Mouse (Mus musculus): ENCODE results near the gene Daam1. TPM values are rescaled to one million over a fixed set of nuclear protein-coding genes. Genes with fewer than 3 reads are reported as not detected.

The Daam1 gene
- polyA plus RNA-seq, 1 experiment from 2014 or later = 55.2 TPM

DNA sequence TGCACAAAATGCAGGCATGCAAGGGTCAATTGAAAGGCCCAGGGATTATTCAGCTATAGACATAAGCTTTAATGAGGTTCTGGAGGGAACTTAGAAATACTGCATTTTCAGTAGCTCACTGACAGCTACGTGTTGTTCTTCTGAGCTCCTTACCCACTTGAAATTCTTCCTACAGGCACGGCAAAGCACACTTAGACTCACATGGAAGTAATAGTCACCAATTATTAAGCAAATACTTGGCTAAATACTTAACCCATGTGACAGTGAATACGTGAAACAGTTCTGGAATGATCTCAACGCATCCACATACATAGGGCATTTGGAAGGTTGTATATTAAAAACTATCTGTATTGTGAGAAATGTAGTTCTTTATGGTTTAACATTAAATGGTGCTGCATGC is 50.6 kb downstream of the Daam1 start:
- WGBS = 84% methylated on average over 4 of the region's 4 CpGs
- ATAC-seq (ENCODE audit: low read depth) = no peak

DNA sequence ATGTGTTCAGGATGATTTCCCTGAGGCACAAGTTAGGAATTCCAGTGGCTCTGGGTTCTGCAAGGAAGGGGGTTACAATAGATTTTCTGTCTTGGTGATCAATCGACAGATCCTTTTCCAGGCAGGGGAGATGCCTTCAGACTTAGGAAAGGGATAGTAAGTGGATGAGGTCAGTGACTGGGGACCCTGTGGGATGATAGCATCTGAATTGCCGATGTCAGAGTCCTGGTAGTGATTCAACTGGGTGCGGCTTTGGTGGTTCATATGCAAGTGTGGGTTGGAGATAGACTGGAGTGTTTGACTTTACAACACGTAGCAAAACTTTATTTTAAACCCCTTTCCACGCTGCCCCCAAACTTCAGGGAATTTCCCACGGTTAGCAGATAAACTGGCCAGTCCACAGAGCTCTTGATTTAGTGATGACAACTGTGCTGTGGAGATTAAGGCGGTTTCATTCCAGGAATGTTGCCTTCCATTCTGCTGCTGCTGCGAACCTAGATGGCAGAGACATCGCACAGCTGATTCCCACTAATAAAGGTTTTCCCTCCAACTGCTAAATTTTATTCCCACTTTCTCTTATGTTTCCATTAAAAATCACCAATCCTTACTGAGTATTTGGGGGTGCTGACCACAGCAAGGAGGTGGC is 52.3 kb downstream of the Daam1 start:
- Histone ChIP-seq H3K36me3 (ENCODE audit: control insufficient read depth, insufficient read depth, low read length) (no peaks in the 10 kb centered on the region), H3K4me1 (ENCODE audit: control insufficient read depth, insufficient read depth, low read length) (peaks cover 4% of the 10 kb centered on the region; the same call in 1 of the 2 replicates), H3K4me2 (ENCODE audit: low read depth, low read length) (no peak overlapping the region), H3K4me3 (ENCODE audit: low read depth, low read length) (no peak overlapping the region), H3K27ac (ENCODE audit: low read depth, low read length) (no peak overlapping the region), H3K9ac (replicated peaks; ENCODE audit: low read depth, low read length) (no peak overlapping the region), H3K9me3 (ENCODE audit: control insufficient read depth, low read length) (no peaks in the 10 kb centered on the region), H3K27me3 (ENCODE audit: control insufficient read depth, insufficient read depth, low read length) (no peaks in the 10 kb centered on the region)
- WGBS = 68% methylated on average over 9 of the region's 9 CpGs
- ATAC-seq (ENCODE audit: low read depth) = no peak

More for the DNA sequence above, 50.6 kb downstream of the Daam1 start:
- Histone ChIP-seq H3K4me3 (ENCODE audit: low read depth, low read length) (no peak overlapping the region), H3K27ac (ENCODE audit: low read depth, low read length) (no peak overlapping the region), H3K9ac (replicated peaks; ENCODE audit: low read depth, low read length) (no peak overlapping the region), H3K27me3 (ENCODE audit: control insufficient read depth, insufficient read depth, low read length) (no peaks in the 10 kb centered on the region), H3K36me3 (ENCODE audit: control insufficient read depth, insufficient read depth, low read length) (no peaks in the 10 kb centered on the region), H3K4me1 (ENCODE audit: control insufficient read depth, insufficient read depth, low read length) (peaks cover 12% of the 10 kb centered on the region), H3K4me2 (ENCODE audit: low read depth, low read length) (no peak overlapping the region), H3K9me3 (ENCODE audit: control insufficient read depth, low read length) (no peaks in the 10 kb centered on the region)

DNA sequence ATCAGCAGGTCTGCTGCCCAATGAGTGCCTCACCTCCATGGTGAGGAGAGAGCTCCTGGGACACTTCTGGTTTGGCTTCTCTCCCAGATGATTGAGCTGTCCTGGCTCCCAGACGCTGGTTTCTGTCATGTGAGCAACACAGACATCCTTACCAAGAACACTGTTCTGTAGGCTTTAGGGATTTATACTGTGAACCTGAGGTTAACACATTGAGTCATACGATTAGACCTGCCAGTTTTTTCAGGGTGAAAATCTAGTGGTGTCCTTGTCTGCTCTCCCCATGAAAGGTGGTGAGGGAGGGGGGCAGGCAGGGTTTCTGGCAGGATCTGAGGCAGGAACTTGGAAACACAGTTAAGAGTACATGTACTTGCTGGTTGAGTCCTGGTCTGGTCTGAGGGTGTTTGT is 54.3 kb downstream of the Daam1 start:
- 74% methylated on average over 2 of the region's 2 CpGs for WGBS
- no peak overlapping the region for H3K27ac ChIP-seq (ENCODE audit: low read depth, low read length)
- H3K9ac ChIP-seq (replicated peaks; ENCODE audit: low read depth, low read length) = no peak overlapping the region
- H3K4me2 ChIP-seq (ENCODE audit: low read depth, low read length) = no peak overlapping the region
- no peaks in the 10 kb centered on the region for H3K27me3 ChIP-seq (ENCODE audit: control insufficient read depth, insufficient read depth, low read length)
- no peaks in the 10 kb centered on the region for H3K9me3 ChIP-seq (ENCODE audit: control insufficient read depth, low read length)
- peaks cover 4% of the 10 kb centered on the region; the same call in 1 of the 2 replicates for H3K4me1 ChIP-seq (ENCODE audit: control insufficient read depth, insufficient read depth, low read length)
- H3K36me3 ChIP-seq (ENCODE audit: control insufficient read depth, insufficient read depth, low read length) = no peaks in the 10 kb centered on the region
- no peak for ATAC-seq (ENCODE audit: low read depth)
- H3K4me3 ChIP-seq (ENCODE audit: low read depth, low read length) = no peak overlapping the region

DNA sequence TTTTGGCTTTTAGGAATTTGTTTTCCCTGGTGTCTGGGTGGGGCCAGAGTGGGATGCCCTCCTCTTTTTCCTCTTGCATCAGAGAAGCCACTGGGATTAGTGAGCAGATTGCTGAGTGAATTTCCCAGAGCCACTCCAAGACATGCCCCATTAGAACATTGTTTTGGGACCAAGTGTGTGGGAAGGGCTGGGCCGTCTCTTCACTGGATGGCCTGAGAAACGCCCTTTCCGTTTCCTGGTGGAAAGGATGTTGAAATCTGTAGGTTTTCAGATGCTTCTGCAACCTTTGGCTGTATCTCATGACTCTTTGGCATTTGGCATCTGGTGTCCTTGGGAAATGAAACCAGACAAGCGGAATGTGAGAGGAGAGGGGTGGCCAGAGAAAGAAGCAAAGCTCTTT is 54.8 kb downstream of the Daam1 start:
- Histone ChIP-seq H3K4me1 (ENCODE audit: control insufficient read depth, insufficient read depth, low read length) (peaks cover 4% of the 10 kb centered on the region; the same call in 1 of the 2 replicates), H3K4me2 (ENCODE audit: low read depth, low read length) (no peak overlapping the region), H3K4me3 (ENCODE audit: low read depth, low read length) (no peak overlapping the region), H3K27me3 (ENCODE audit: control insufficient read depth, insufficient read depth, low read length) (no peaks in the 10 kb centered on the region), H3K9ac (replicated peaks; ENCODE audit: low read depth, low read length) (no peak overlapping the region), H3K9me3 (ENCODE audit: control insufficient read depth, low read length) (no peaks in the 10 kb centered on the region), H3K36me3 (ENCODE audit: control insufficient read depth, insufficient read depth, low read length) (no peaks in the 10 kb centered on the region), H3K27ac (ENCODE audit: low read depth, low read length) (no peak overlapping the region)
- no peak for ATAC-seq (ENCODE audit: low read depth)
- 84% methylated on average over 4 of the region's 4 CpGs for WGBS

DNA sequence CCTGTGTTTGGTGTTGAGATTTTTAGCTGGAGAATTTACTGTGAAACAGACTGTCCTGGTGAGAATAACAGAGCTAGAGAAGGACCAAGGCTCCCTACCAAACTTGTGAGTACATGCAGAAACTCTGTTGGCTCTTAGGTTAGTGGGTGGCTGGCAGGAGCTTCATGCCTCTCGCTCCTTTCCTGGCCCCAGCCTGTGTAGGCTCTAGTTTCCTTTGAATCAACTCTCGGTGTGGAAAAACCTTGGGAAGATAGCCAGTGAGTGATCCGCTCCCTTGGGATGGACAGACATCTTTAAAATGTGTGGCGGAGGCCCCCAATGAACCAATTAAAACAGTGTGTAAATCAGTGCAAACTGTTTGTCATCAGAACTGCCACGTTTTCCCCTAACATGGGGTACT is 55.5 kb downstream of the Daam1 start:
- Histone ChIP-seq H3K9me3 (ENCODE audit: control insufficient read depth, low read length) (no peaks in the 10 kb centered on the region), H3K4me2 (ENCODE audit: low read depth, low read length) (no peak overlapping the region), H3K4me1 (ENCODE audit: control insufficient read depth, insufficient read depth, low read length) (peaks cover 6% of the 10 kb centered on the region), H3K9ac (replicated peaks; ENCODE audit: low read depth, low read length) (no peak overlapping the region), H3K36me3 (ENCODE audit: control insufficient read depth, insufficient read depth, low read length) (no peaks in the 10 kb centered on the region), H3K4me3 (ENCODE audit: low read depth, low read length) (no peak overlapping the region), H3K27ac (ENCODE audit: low read depth, low read length) (no peak overlapping the region), H3K27me3 (ENCODE audit: control insufficient read depth, insufficient read depth, low read length) (no peaks in the 10 kb centered on the region)
- no peak for ATAC-seq (ENCODE audit: low read depth)
- WGBS = 56% methylated on average over 5 of the region's 5 CpGs

DNA sequence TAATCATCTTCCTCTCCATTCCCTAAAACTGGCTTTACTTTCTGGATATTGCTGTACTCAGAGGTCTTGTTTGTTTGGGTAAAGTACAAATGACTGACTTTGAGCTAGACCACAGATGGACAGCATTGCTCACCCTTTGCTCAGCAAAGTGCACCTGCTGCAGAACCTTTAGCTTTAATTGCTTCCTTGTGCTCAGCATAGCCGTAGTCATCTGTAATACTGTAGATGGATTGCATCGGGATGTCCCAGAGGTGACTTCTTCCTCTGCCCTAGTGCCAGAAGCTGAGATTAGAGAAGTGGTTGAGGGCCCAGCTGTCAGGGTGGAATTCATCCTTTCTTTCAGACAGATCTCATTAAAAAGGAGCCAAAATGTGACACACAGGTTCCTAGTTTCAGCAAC is 56.1 kb downstream of the Daam1 start:
- no peak for ATAC-seq (ENCODE audit: low read depth)
- WGBS = 40% methylated on average over 2 of the region's 2 CpGs

DNA sequence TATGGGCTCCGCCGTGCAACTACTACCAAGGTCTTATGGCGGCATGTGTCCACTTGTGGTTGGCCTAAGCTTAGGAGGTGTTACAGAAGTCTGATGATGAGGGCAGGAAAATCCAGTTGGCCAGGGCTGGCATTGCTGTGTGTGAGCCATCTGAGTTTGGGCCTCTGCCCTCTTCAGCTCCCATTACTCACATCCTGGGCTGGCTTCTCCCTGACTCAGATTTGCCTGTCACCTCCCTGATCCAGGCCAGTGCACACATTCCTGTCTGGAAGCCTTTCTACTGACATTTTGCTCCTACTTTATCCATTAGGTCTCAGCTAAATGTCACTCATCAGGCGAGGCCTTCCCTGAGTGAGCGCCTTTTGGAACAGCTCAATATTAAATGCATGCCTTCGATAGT is 57.5 kb downstream of the Daam1 start:
- Histone ChIP-seq H3K36me3 (ENCODE audit: control insufficient read depth, insufficient read depth, low read length) (no peaks in the 10 kb centered on the region), H3K27ac (ENCODE audit: low read depth, low read length) (no peak overlapping the region), H3K27me3 (ENCODE audit: control insufficient read depth, insufficient read depth, low read length) (no peaks in the 10 kb centered on the region), H3K4me1 (ENCODE audit: control insufficient read depth, insufficient read depth, low read length) (peaks cover 14% of the 10 kb centered on the region), H3K4me3 (ENCODE audit: low read depth, low read length) (no peak overlapping the region), H3K4me2 (ENCODE audit: low read depth, low read length) (no peak overlapping the region), H3K9me3 (ENCODE audit: control insufficient read depth, low read length) (no peaks in the 10 kb centered on the region), H3K9ac (replicated peaks; ENCODE audit: low read depth, low read length) (no peak overlapping the region)
- 91% methylated on average over 6 of the region's 6 CpGs for WGBS
- ATAC-seq (ENCODE audit: low read depth) = no peak

More for the DNA sequence above, 56.1 kb downstream of the Daam1 start:
- H3K9me3 ChIP-seq (ENCODE audit: control insufficient read depth, low read length) = no peaks in the 10 kb centered on the region
- no peak overlapping the region for H3K4me3 ChIP-seq (ENCODE audit: low read depth, low read length)
- peaks cover 11% of the 10 kb centered on the region for H3K4me1 ChIP-seq (ENCODE audit: control insufficient read depth, insufficient read depth, low read length)
- H3K27ac ChIP-seq (ENCODE audit: low read depth, low read length) = no peak overlapping the region
- H3K4me2 ChIP-seq (ENCODE audit: low read depth, low read length) = no peak overlapping the region
- no peaks in the 10 kb centered on the region for H3K36me3 ChIP-seq (ENCODE audit: control insufficient read depth, insufficient read depth, low read length)
- no peak overlapping the region for H3K9ac ChIP-seq (replicated peaks; ENCODE audit: low read depth, low read length)
- no peaks in the 10 kb centered on the region for H3K27me3 ChIP-seq (ENCODE audit: control insufficient read depth, insufficient read depth, low read length)

DNA sequence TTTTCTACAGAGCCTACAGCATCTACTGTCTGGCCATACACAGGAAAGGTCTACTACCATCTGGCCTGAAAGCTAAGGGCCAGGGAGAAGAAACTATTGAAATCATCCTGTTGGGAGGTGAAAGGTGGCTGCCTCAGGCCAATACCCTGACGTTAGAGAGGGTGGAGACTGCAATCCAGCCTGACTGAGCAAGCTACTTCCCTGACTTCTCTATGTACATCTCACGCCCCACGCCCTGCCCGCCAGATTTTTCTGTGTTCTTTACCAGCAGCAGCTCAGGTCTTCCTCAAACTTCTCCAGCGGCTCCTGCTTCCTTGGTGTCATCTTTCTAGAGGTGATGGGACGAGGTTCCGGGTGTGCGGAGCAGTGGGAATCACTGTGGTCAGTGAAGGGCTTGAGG is 58.4 kb downstream of the Daam1 start:
- H3K36me3 ChIP-seq (ENCODE audit: control insufficient read depth, insufficient read depth, low read length) = no peaks in the 10 kb centered on the region

DNA sequence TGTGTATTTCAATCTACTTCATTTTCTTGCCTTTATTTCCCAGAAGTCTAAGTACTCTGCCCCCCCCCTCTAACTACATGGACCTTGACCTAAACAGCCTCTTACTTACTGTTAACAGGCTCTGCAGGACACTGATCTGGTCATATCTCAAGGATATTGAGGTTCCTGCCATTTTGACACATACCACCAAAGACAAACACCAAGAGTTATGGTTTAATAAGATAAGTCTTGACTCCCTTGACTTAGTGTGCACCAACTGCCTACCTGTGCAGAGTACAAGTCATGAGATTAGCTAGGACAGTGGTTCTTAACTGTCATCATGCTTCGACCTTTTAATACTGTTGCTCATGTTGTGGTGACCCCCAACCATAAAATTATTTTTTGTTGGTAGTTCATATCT is 59.4 kb downstream of the Daam1 start:
- H3K9me3 ChIP-seq (ENCODE audit: control insufficient read depth, low read length) = no peaks in the 10 kb centered on the region
- H3K27me3 ChIP-seq (ENCODE audit: control insufficient read depth, insufficient read depth, low read length) = no peaks in the 10 kb centered on the region
- peaks cover 14% of the 10 kb centered on the region for H3K4me1 ChIP-seq (ENCODE audit: control insufficient read depth, insufficient read depth, low read length)
- H3K27ac ChIP-seq (ENCODE audit: low read depth, low read length) = no peak overlapping the region
- 90% methylated on average over 1 of the region's 1 CpGs for WGBS
- H3K4me3 ChIP-seq (ENCODE audit: low read depth, low read length) = no peak overlapping the region
- no peak for ATAC-seq (ENCODE audit: low read depth)
- H3K36me3 ChIP-seq (ENCODE audit: control insufficient read depth, insufficient read depth, low read length) = no peaks in the 10 kb centered on the region
- no peak overlapping the region for H3K9ac ChIP-seq (replicated peaks; ENCODE audit: low read depth, low read length)
- no peak overlapping the region for H3K4me2 ChIP-seq (ENCODE audit: low read depth, low read length)

More for the DNA sequence above, 58.4 kb downstream of the Daam1 start:
- H3K4me2 ChIP-seq (ENCODE audit: low read depth, low read length) = no peak overlapping the region
- H3K9ac ChIP-seq (replicated peaks; ENCODE audit: low read depth, low read length) = no peak overlapping the region
- no peak overlapping the region for H3K4me3 ChIP-seq (ENCODE audit: low read depth, low read length)
- no peak for ATAC-seq (ENCODE audit: low read depth)
- H3K27ac ChIP-seq (ENCODE audit: low read depth, low read length) = no peak overlapping the region
- WGBS = 85% methylated on average over 8 of the region's 8 CpGs
- H3K4me1 ChIP-seq (ENCODE audit: control insufficient read depth, insufficient read depth, low read length) = peaks cover 14% of the 10 kb centered on the region
- H3K27me3 ChIP-seq (ENCODE audit: control insufficient read depth, insufficient read depth, low read length) = no peaks in the 10 kb centered on the region
- H3K9me3 ChIP-seq (ENCODE audit: control insufficient read depth, low read length) = no peaks in the 10 kb centered on the region
